Mouse (Mus musculus): ENCODE results near the gene Zcchc9. TPM values are rescaled to one million over a fixed set of nuclear protein-coding genes. Genes with fewer than 3 reads are reported as not detected.

The Zcchc9 gene
- polyA plus RNA-seq, 1 experiment = 8.3 TPM

- no peak for TF ChIP-seq POLR2A (IDR thresholded peaks at IDR 0.05; ENCODE audit: low read depth, low read length)
- no peak for TF ChIP-seq CTCF (IDR thresholded peaks at IDR 0.05; ENCODE audit: extremely low read depth, insufficient read depth, insufficient read length, insufficient replicate concordance)
- Histone ChIP-seq H3K27me3 (ENCODE audit: control insufficient read depth, insufficient read depth, low read length) (no peaks in the 10 kb centered on the region), H3K4me1 (ENCODE audit: control insufficient read depth, insufficient read depth, insufficient read length) (no peaks in the 10 kb centered on the region), H3K4me3 (ENCODE audit: extremely low read depth, insufficient read depth, insufficient read length) (no peak overlapping the region), H3K27ac (ENCODE audit: insufficient read depth, low read length) (no peak overlapping the region), H3K36me3 (ENCODE audit: control insufficient read depth, insufficient read depth, low read length) (no peaks in the 10 kb centered on the region)
- DNase-seq (ENCODE audit: low read depth in 1 of 2, low spot score in 2 of 2) = no peak
- 30% methylated on average over 4 of the region's 4 CpGs for WGBS
Observed at GRCm38 (mm10) chr13:91753724-91754123, 53.8 kb downstream of the Zcchc9 start.

- no peak overlapping the region for H3K27ac ChIP-seq (ENCODE audit: insufficient read depth, low read length)
- no peak overlapping the region for H3K4me3 ChIP-seq (ENCODE audit: extremely low read depth, insufficient read depth, insufficient read length)
- DNase-seq (ENCODE audit: low read depth in 1 of 2, low spot score in 2 of 2) = no peak
- no peaks in the 10 kb centered on the region for H3K4me1 ChIP-seq (ENCODE audit: control insufficient read depth, insufficient read depth, insufficient read length)
- no peaks in the 10 kb centered on the region for H3K36me3 ChIP-seq (ENCODE audit: control insufficient read depth, insufficient read depth, low read length)
- WGBS = 92% methylated on average over 4 of the region's 4 CpGs
- TF ChIP-seq POLR2A (IDR thresholded peaks at IDR 0.05; ENCODE audit: low read depth, low read length) = no peak
- no peak for TF ChIP-seq CTCF (IDR thresholded peaks at IDR 0.05; ENCODE audit: extremely low read depth, insufficient read depth, insufficient read length, insufficient replicate concordance)
- H3K27me3 ChIP-seq (ENCODE audit: control insufficient read depth, insufficient read depth, low read length) = no peaks in the 10 kb centered on the region
Observed at GRCm38 (mm10) chr13:91749981-91750380, 57.5 kb downstream of the Zcchc9 start.

GRCm38 (mm10) chr13:91748401-91748800 lies 59.1 kb downstream of the Zcchc9 start:
- H3K27ac ChIP-seq (ENCODE audit: insufficient read depth, low read length) = no peak overlapping the region
- no peaks in the 10 kb centered on the region for H3K27me3 ChIP-seq (ENCODE audit: control insufficient read depth, insufficient read depth, low read length)
- WGBS = 90% methylated on average over 2 of the region's 2 CpGs
- TF ChIP-seq CTCF (IDR thresholded peaks at IDR 0.05; ENCODE audit: extremely low read depth, insufficient read depth, insufficient read length, insufficient replicate concordance) (no peak), POLR2A (IDR thresholded peaks at IDR 0.05; ENCODE audit: low read depth, low read length) (no peak)
- H3K4me3 ChIP-seq (ENCODE audit: extremely low read depth, insufficient read depth, insufficient read length) = no peak overlapping the region; the same call in 1 of the 2 replicates
- H3K4me1 ChIP-seq (ENCODE audit: control insufficient read depth, insufficient read depth, insufficient read length) = no peaks in the 10 kb centered on the region
- DNase-seq (ENCODE audit: low read depth in 1 of 2, low spot score in 2 of 2) = no peak
- H3K36me3 ChIP-seq (ENCODE audit: control insufficient read depth, insufficient read depth, low read length) = no peaks in the 10 kb centered on the region

Other genes with a start within 250 kb of the Zcchc9 start
- not detected in 2 replicates for gene Acot12, start 66.2 kb downstream of the Zcchc9 start, polyA plus RNA-seq (2012; rRNA removed)
- gene Ckmt2, start 69.2 kb upstream of the Zcchc9 start, polyA plus RNA-seq (2012; rRNA removed) = 0.09 TPM in 1 of 2 replicates, not detected in the other

Measured in spleen, adult 2 months (tissue).